Comparison of ENCODE assay signal across 7 mouse cellular contexts in genomic region chr15:86203942-86204561, GRCm38 (mm10). TPM values are rescaled to one million over a fixed set of nuclear protein-coding genes. Genes with fewer than 3 reads are reported as not detected.
A peak's percentile ranks its signal among the peaks of the same experiment; 100 is the strongest.
DNase-seq lines count a peak whose midpoint lies in the region; ATAC-seq and TF ChIP-seq lines count a peak whose summit lies in the region.

No protein-coding gene starts in this region.

- no peak for TF ChIP-seq CTCF in liver, embryonic 14.5 days (IDR thresholded peaks at IDR 0.05; ENCODE audit: low read depth)

- H3K4me1 ChIP-seq in heart, embryonic 13.5 days = peaks cover 25% of the 10 kb centered on the region
- peaks cover 4 to 17% of the 10 kb centered on the region in 2 experiments; a peak in 2 of 4 replicates for H3K4me1 ChIP-seq in liver, embryonic 14.5 days (replicated peaks; ENCODE audit: control insufficient read depth in 2 of 2, insufficient read depth in 2 of 2, low read length in 1 of 2)

- no peak for ATAC-seq in heart, embryonic 13.5 days (ENCODE audit: extremely low read depth, insufficient number of reproducible peaks, low FRiP score, low TSS enrichment)
- ATAC-seq in liver, embryonic 14.5 days (ENCODE audit: insufficient read depth) = peak; percentile 36
- ATAC-seq in frontal cortex, adult (ENCODE audit: low TSS enrichment) = no peak

- no peaks in the 10 kb centered on the region for H3K36me3 ChIP-seq in heart, embryonic 13.5 days
- no peaks in the 10 kb centered on the region for H3K36me3 ChIP-seq in liver, embryonic 14.5 days (replicated peaks; ENCODE audit: control insufficient read depth, insufficient read depth, low read depth)

- no peak for TF ChIP-seq EP300 in liver, embryonic 14.5 days (IDR thresholded peaks at IDR 0.05; ENCODE audit: low read depth)

- peak overlapping the region; percentile 20; the same call in 1 of the 2 replicates for H3K27ac ChIP-seq in heart, embryonic 13.5 days (replicated peaks)
- no peak overlapping the region for H3K27ac ChIP-seq in liver, embryonic 14.5 days

- H3K9ac ChIP-seq in heart, embryonic 13.5 days = no peak overlapping the region
- no peak overlapping the region for H3K9ac ChIP-seq in liver, embryonic 14.5 days (replicated peaks)

- peak overlapping the region; percentile 24; the same call in 1 of the 2 replicates for H3K4me2 ChIP-seq in heart, embryonic 13.5 days
- peak overlapping the region; percentile 31 for H3K4me2 ChIP-seq in liver, embryonic 14.5 days (ENCODE audit: low read depth)

- peak; percentile 79 for DNase-seq in CD4-positive, CD25-positive, alpha-beta regulatory T cell, adult 2 months (ENCODE audit: low read depth, low spot score)
- peak; percentile 43 for DNase-seq in T-cell, adult 2 months (ENCODE audit: low spot score)
- DNase-seq in liver, embryonic 14.5 days (ENCODE audit: low read depth in 3 of 3, low spot score in 3 of 3) = peak in 1 of 3 experiments; percentile 47
- peak; percentile 87 for DNase-seq in thymus, postnatal 14 days
- no peak for DNase-seq in layer of hippocampus, postnatal 36 days

- no peak overlapping the region for H3K4me3 ChIP-seq in heart, embryonic 13.5 days
- H3K4me3 ChIP-seq in liver, embryonic 14.5 days (ENCODE audit: insufficient read depth in 1 of 2, low read depth in 2 of 2, low read length in 2 of 2) = no peak overlapping the region

- H3K27me3 ChIP-seq in heart, embryonic 13.5 days (replicated peaks) = peaks cover 18% of the 10 kb centered on the region
- no peaks in the 10 kb centered on the region for H3K27me3 ChIP-seq in liver, embryonic 14.5 days (ENCODE audit: control insufficient read depth, insufficient read depth, low read length)

- H3K9me3 ChIP-seq in heart, embryonic 13.5 days = no peaks in the 10 kb centered on the region
- no peaks in the 10 kb centered on the region for H3K9me3 ChIP-seq in liver, embryonic 14.5 days (ENCODE audit: control insufficient read depth, low read length)

- 31% methylated on average over 7 of the region's 7 CpGs for WGBS in heart, embryonic 13.5 days
- WGBS in liver, embryonic 14.5 days (ENCODE audit: insufficient replicate concordance) = 21% methylated on average over 7 of the region's 7 CpGs

RNA-seq across cellular contexts. Expression of gene Tbc1d22a, which starts 10.2 kb away (rescaled TPM):
- polyA plus RNA-seq in heart, embryonic 13.5 days (2015; fragmentation: Nextera tagmentation; extraction: Ambion mirVana) = 8.8 and 9.1 TPM in 2 replicates
- 5.8 and 6.4 TPM in 2 replicates for polyA plus RNA-seq in liver, embryonic 14.5 days (2012; rRNA removed)
- 4.1 and 4.9 TPM in 2 replicates for polyA plus RNA-seq in liver, embryonic 14.5 days (2014; fragmentation: Nextera tagmentation; extraction: Ambion mirVana)
- 10 to 100 TPM; 35.0 to 35.4 TPM for total RNA-seq in layer of hippocampus, postnatal 36 days (2021)

RNA-seq across cellular contexts. Expression of gene Cerk, which starts 18.1 kb away (rescaled TPM):
- polyA plus RNA-seq in heart, embryonic 13.5 days (2015; fragmentation: Nextera tagmentation; extraction: Ambion mirVana) = 12.4 and 13.2 TPM in 2 replicates
- polyA plus RNA-seq in liver, embryonic 14.5 days (2012; rRNA removed) = 2.4 and 2.9 TPM in 2 replicates
- polyA plus RNA-seq in liver, embryonic 14.5 days (2014; fragmentation: Nextera tagmentation; extraction: Ambion mirVana) = 2.7 and 3.3 TPM in 2 replicates
- 10 to 100 TPM; 44.8 to 46.3 TPM for total RNA-seq in layer of hippocampus, postnatal 36 days (2021)

Comparison
In these comparisons a context has a peak if more than half of its experiments do, and no peak if none do; other contexts are left out.
1. DNase-seq: peak in CD4-positive, CD25-positive, alpha-beta regulatory T cell, adult 2 months (single experiment), T-cell, adult 2 months (single experiment) and thymus, postnatal 14 days (single experiment); none in layer of hippocampus, postnatal 36 days (0 of 2).